Mouse (Mus musculus) heart, postnatal 0 days (tissue): ENCODE measurements around the gene Oxsm.

Experiments used
- CTCF ChIP-seq: IDR thresholded peaks from 2 replicates; pipeline ENCODE4 v1.5.1; 2016; ENCODE audit warnings: antibody characterized with exemption, control low read depth, low read depth
- EP300 ChIP-seq: IDR thresholded peaks from 2 replicates; pipeline ENCODE4 v1.6.1; 2016; ENCODE audit warnings: antibody characterized with exemption, low read depth

GRCm38 (mm10) chr14:16246340-16246912 is 3.2 kb downstream of the Oxsm start:
- TF ChIP-seq CTCF, result no peak
- TF ChIP-seq EP300, result no peak
